22 mouse cellular contexts compared by ENCODE assay signal in the genomic region with DNA sequence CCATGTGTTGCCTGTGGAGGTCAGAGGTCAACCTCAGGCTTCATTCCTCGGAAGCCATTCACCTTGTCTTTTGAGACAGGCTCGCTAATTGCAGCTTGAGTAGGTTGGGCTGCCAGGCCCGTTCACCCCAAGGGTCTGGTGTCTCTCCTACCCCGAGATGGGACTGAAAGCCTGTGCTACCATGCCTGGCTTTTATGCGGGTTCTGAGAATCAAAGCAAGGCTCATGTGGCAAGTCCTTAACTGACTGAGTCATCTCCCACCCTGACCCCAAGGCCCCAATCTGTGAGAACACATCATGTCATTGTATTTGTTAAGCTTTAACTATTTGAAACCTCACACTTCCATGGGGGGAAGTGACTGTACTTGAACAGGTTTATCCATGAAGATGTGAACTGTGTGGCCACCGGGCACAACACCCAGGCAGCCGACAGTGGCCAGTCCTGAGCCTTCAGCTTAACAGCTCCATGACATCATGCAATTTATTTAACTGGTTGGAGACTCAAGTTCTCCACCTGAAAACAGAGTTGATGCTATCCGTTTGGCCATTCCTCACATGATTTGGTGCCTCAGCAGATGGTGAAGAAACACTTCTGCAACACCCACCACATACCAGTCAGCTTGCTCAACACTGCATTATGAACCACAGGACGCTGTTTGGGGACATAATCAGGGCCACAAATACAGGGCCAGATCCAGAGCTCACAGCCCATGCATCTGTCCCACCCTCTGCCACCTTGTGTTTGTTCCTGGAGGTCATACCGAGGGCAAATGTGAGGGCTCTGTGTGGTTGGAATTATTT.
DNase-seq lines count a peak whose midpoint lies in the region; ATAC-seq and TF ChIP-seq lines count a peak whose summit lies in the region.
"Had no signal": no experiment of that assay in that cellular context is flagged by ENCODE, and none has a peak within 500 bp of the region (broad histone marks: within the 10 kb centered on the region; RNA-seq: fewer than 3 reads in every experiment).

No protein-coding gene starts in this region.

- no peaks in the 10 kb centered on the region for H3K36me3 ChIP-seq in heart, embryonic 10.5 days
- no peaks in the 10 kb centered on the region for H3K36me3 ChIP-seq in midbrain, embryonic 11.5 days (ENCODE audit: control insufficient read depth, insufficient read depth, low read length)
- no peaks in the 10 kb centered on the region for H3K36me3 ChIP-seq in kidney, adult 2 months (ENCODE audit: control insufficient read depth, insufficient read depth, low read length)
- H3K36me3 ChIP-seq: embryonic facial prominence, embryonic 13.5 days; limb, embryonic 12.5 days; liver, embryonic 13.5 days; midbrain, embryonic 12.5 days; neural tube, embryonic 12.5 days had no signal

- H3K4me3 ChIP-seq in heart, embryonic 10.5 days, result no peak overlapping the region
- no peak overlapping the region for H3K4me3 ChIP-seq in embryonic fibroblast, embryonic 13.5 days (ENCODE audit: insufficient read depth, low read length)
- no peak overlapping the region for H3K4me3 ChIP-seq in midbrain, embryonic 11.5 days (ENCODE audit: low read depth, low read length)
- H3K4me3 ChIP-seq in kidney, adult 2 months (ENCODE audit: insufficient read depth, low read depth, low read length), result no peak overlapping the region
- H3K4me3 ChIP-seq: embryonic facial prominence, embryonic 13.5 days; heart, adult 2 months; limb, embryonic 12.5 days; liver, embryonic 13.5 days; midbrain, embryonic 12.5 days; neural tube, embryonic 12.5 days had no signal

- H3K9ac ChIP-seq in midbrain, embryonic 11.5 days (ENCODE audit: low read length), result no peak overlapping the region
- H3K9ac ChIP-seq: embryonic facial prominence, embryonic 13.5 days; forebrain, postnatal 0 days; limb, embryonic 12.5 days; liver, embryonic 13.5 days; lung, embryonic 14.5 days; midbrain, embryonic 12.5 days; neural tube, embryonic 12.5 days had no signal

- no peak overlapping the region for H3K4me2 ChIP-seq in midbrain, embryonic 11.5 days
- H3K4me2 ChIP-seq: embryonic facial prominence, embryonic 13.5 days; limb, embryonic 12.5 days; liver, embryonic 13.5 days; lung, embryonic 14.5 days; midbrain, embryonic 12.5 days; neural tube, embryonic 12.5 days had no signal

- H3K4me1 ChIP-seq in heart, embryonic 10.5 days, result peaks cover 3% of the 10 kb centered on the region; the same call in 1 of the 2 replicates
- H3K4me1 ChIP-seq in embryonic fibroblast, embryonic 13.5 days (ENCODE audit: control insufficient read depth, insufficient read depth, low read length), result peaks cover 9% of the 10 kb centered on the region
- H3K4me1 ChIP-seq in midbrain, embryonic 11.5 days (ENCODE audit: control insufficient read depth, insufficient read depth, low read length), result no peaks in the 10 kb centered on the region
- no peaks in the 10 kb centered on the region for H3K4me1 ChIP-seq in kidney, adult 2 months (ENCODE audit: control insufficient read depth, insufficient read depth, low read length)
- H3K4me1 ChIP-seq: embryonic facial prominence, embryonic 13.5 days; limb, embryonic 12.5 days; liver, embryonic 13.5 days; midbrain, embryonic 12.5 days; neural tube, embryonic 12.5 days had no signal

- no peak overlapping the region; the same call in 1 of the 2 replicates for H3K27ac ChIP-seq in heart, embryonic 10.5 days
- peak overlapping the region; percentile 31; the same call in 1 of the 2 replicates for H3K27ac ChIP-seq in embryonic fibroblast, embryonic 13.5 days (ENCODE audit: insufficient read depth, low read length)
- H3K27ac ChIP-seq in midbrain, embryonic 11.5 days (ENCODE audit: low read depth, low read length), result no peak overlapping the region
- no peak overlapping the region for H3K27ac ChIP-seq in kidney, adult 2 months (ENCODE audit: insufficient read depth, low read depth, low read length)
- H3K27ac ChIP-seq: embryonic facial prominence, embryonic 13.5 days; heart, adult 2 months; limb, embryonic 12.5 days; liver, embryonic 13.5 days; midbrain, embryonic 12.5 days; neural tube, embryonic 12.5 days had no signal

- peak; percentile 11 for DNase-seq in adrenal gland, adult 2 months
- DNase-seq in adrenal gland, adult 18-20 months (ENCODE audit: low spot score in 2 of 2), result no peak
- peak; percentile 60 for DNase-seq in heart, embryonic 10.5 days (ENCODE audit: low spot score)
- no peak for DNase-seq in heart, adult 9 months (ENCODE audit: low spot score in 2 of 2)
- DNase-seq in right cerebral cortex, postnatal 36 days (ENCODE audit: low spot score in 2 of 2), result no peak
- DNase-seq in midbrain, embryonic 11.5 days (ENCODE audit: low spot score, missing footprints), result no peak
- DNase-seq in kidney, adult 2 months, result no peak
- DNase-seq: adrenal gland, postnatal 10 days; cerebellum, adult 2 months; cerebellum, postnatal 36 days; forebrain, postnatal 0 days; heart, adult 2 months; liver, embryonic 13.5 days; lung, embryonic 14.5 days; lung, postnatal 4 days; thymus, postnatal 14 days had no signal

- WGBS in heart, embryonic 10.5 days, result 70% methylated on average over 10 of the region's 10 CpGs
- 83% methylated on average over 10 of the region's 10 CpGs for WGBS in midbrain, embryonic 11.5 days
- WGBS in kidney, adult 2 months, result 83% methylated on average over 10 of the region's 10 CpGs

- no peak for TF ChIP-seq CTCF in embryonic fibroblast, embryonic 13.5 days (IDR thresholded peaks at IDR 0.05; ENCODE audit: borderline replicate concordance, insufficient read depth, low read length)
- no peak for TF ChIP-seq CTCF in kidney, adult 2 months (conservative IDR thresholded peaks at IDR 0.05; ENCODE audit: insufficient read depth, insufficient read length, low read depth, low read length)

- no peaks in the 10 kb centered on the region for H3K27me3 ChIP-seq in heart, embryonic 10.5 days (ENCODE audit: insufficient read depth, poor library complexity, severe bottlenecking)
- no peaks in the 10 kb centered on the region for H3K27me3 ChIP-seq in midbrain, embryonic 11.5 days (ENCODE audit: control insufficient read depth, insufficient read depth, low read length)
- no peaks in the 10 kb centered on the region for H3K27me3 ChIP-seq in kidney, adult 2 months (replicated peaks; ENCODE audit: control insufficient read depth, insufficient read depth, low read length)
- H3K27me3 ChIP-seq: CH12.LX; embryonic facial prominence, embryonic 13.5 days; limb, embryonic 12.5 days; liver, embryonic 13.5 days; midbrain, embryonic 12.5 days; neural tube, embryonic 12.5 days had no signal

- TF ChIP-seq POLR2A in embryonic fibroblast, embryonic 13.5 days (IDR thresholded peaks at IDR 0.05; ENCODE audit: low read depth, low read length), result no peak
- no peak for TF ChIP-seq POLR2A in kidney, adult 2 months (IDR thresholded peaks at IDR 0.05; ENCODE audit: low read depth, low read length)

- H3K9me3 ChIP-seq in heart, embryonic 10.5 days, result no peaks in the 10 kb centered on the region
- H3K9me3 ChIP-seq in midbrain, embryonic 11.5 days (ENCODE audit: control insufficient read depth, low read length), result no peaks in the 10 kb centered on the region
- H3K9me3 ChIP-seq: embryonic facial prominence, embryonic 13.5 days; midbrain, embryonic 12.5 days; neural tube, embryonic 12.5 days had no signal

- no peak for ATAC-seq in midbrain, embryonic 11.5 days (ENCODE audit: low FRiP score)
- ATAC-seq: forebrain, postnatal 0 days had no signal

Comparison
In these comparisons a context has a peak if more than half of its experiments do, and no peak if none do; other contexts are left out.
1. DNase-seq: peak in adrenal gland, adult 2 months (single experiment) and heart, embryonic 10.5 days (single experiment); none in adrenal gland, adult 18-20 months (0 of 2), heart, adult 9 months (0 of 2), right cerebral cortex, postnatal 36 days (0 of 2), midbrain, embryonic 11.5 days (single experiment) and kidney, adult 2 months (single experiment).